Mouse (Mus musculus): Measurements from ENCODE around the gene Nrcam. TPM values are rescaled to one million over a fixed set of nuclear protein-coding genes. Genes with fewer than 3 reads are reported as not detected.

The Nrcam gene
- polyA plus RNA-seq, 1 experiment: 0.06 TPM

GRCm38 (mm10) chr12:44409786-44410185 is 81.1 kb downstream of the Nrcam start:
- no peaks in the 10 kb centered on the region for H3K36me3 ChIP-seq (ENCODE audit: control insufficient read depth, insufficient read depth, low read length)
- no peaks in the 10 kb centered on the region for H3K4me1 ChIP-seq (ENCODE audit: control insufficient read depth, insufficient read depth, insufficient read length, low read length)
- no peaks in the 10 kb centered on the region for H3K27me3 ChIP-seq (ENCODE audit: control insufficient read depth, insufficient read depth, low read length)
- H3K4me3 ChIP-seq (ENCODE audit: low read depth, low read length): no peak overlapping the region
- no peak overlapping the region for H3K27ac ChIP-seq (ENCODE audit: insufficient read depth, low read depth, low read length)
- 80% methylated on average over 4 of the region's 4 CpGs for WGBS
- TF ChIP-seq POLR2A (IDR thresholded peaks at IDR 0.05; ENCODE audit: low read depth, low read length) (no peak), CTCF (IDR thresholded peaks at IDR 0.05; ENCODE audit: extremely low read depth, insufficient read length, insufficient replicate concordance, low read depth, low read length) (no peak)

GRCm38 (mm10) chr12:44411031-44411430 is 82.3 kb downstream of the Nrcam start:
- 70% methylated on average over 3 of the region's 3 CpGs for WGBS
- Histone ChIP-seq H3K4me3 (ENCODE audit: low read depth, low read length) (no peak overlapping the region), H3K27ac (ENCODE audit: insufficient read depth, low read depth, low read length) (no peak overlapping the region), H3K27me3 (ENCODE audit: control insufficient read depth, insufficient read depth, low read length) (no peaks in the 10 kb centered on the region), H3K4me1 (ENCODE audit: control insufficient read depth, insufficient read depth, insufficient read length, low read length) (no peaks in the 10 kb centered on the region), H3K36me3 (ENCODE audit: control insufficient read depth, insufficient read depth, low read length) (no peaks in the 10 kb centered on the region)
- TF ChIP-seq POLR2A (IDR thresholded peaks at IDR 0.05; ENCODE audit: low read depth, low read length) (no peak), CTCF (IDR thresholded peaks at IDR 0.05; ENCODE audit: extremely low read depth, insufficient read length, insufficient replicate concordance, low read depth, low read length) (no peak)

GRCm38 (mm10) chr12:44422154-44422866 is 93.6 kb downstream of the Nrcam start:
- Histone ChIP-seq H3K27ac (ENCODE audit: insufficient read depth, low read depth, low read length) (no peak overlapping the region), H3K27me3 (ENCODE audit: control insufficient read depth, insufficient read depth, low read length) (no peaks in the 10 kb centered on the region), H3K4me1 (ENCODE audit: control insufficient read depth, insufficient read depth, insufficient read length, low read length) (no peaks in the 10 kb centered on the region), H3K4me3 (ENCODE audit: low read depth, low read length) (no peak overlapping the region), H3K36me3 (ENCODE audit: control insufficient read depth, insufficient read depth, low read length) (no peaks in the 10 kb centered on the region)
- WGBS: 73% methylated on average over 4 of the region's 4 CpGs
- no peak for TF ChIP-seq CTCF (IDR thresholded peaks at IDR 0.05; ENCODE audit: extremely low read depth, insufficient read length, insufficient replicate concordance, low read depth, low read length)
- TF ChIP-seq POLR2A (IDR thresholded peaks at IDR 0.05; ENCODE audit: low read depth, low read length): no peak

GRCm38 (mm10) chr12:44422867-44423255 is 94.2 kb downstream of the Nrcam start:
- no peak for TF ChIP-seq POLR2A (IDR thresholded peaks at IDR 0.05; ENCODE audit: low read depth, low read length)
- TF ChIP-seq CTCF (IDR thresholded peaks at IDR 0.05; ENCODE audit: extremely low read depth, insufficient read length, insufficient replicate concordance, low read depth, low read length): no peak
- Histone ChIP-seq H3K4me1 (ENCODE audit: control insufficient read depth, insufficient read depth, insufficient read length, low read length) (no peaks in the 10 kb centered on the region), H3K27ac (ENCODE audit: insufficient read depth, low read depth, low read length) (no peak overlapping the region), H3K36me3 (ENCODE audit: control insufficient read depth, insufficient read depth, low read length) (no peaks in the 10 kb centered on the region), H3K4me3 (ENCODE audit: low read depth, low read length) (no peak overlapping the region), H3K27me3 (ENCODE audit: control insufficient read depth, insufficient read depth, low read length) (no peaks in the 10 kb centered on the region)
- 83% methylated on average over 4 of the region's 4 CpGs for WGBS

- TF ChIP-seq POLR2A (IDR thresholded peaks at IDR 0.05; ENCODE audit: low read depth, low read length) (no peak), CTCF (IDR thresholded peaks at IDR 0.05; ENCODE audit: extremely low read depth, insufficient read length, insufficient replicate concordance, low read depth, low read length) (no peak)
- Histone ChIP-seq H3K27ac (ENCODE audit: insufficient read depth, low read depth, low read length) (no peak overlapping the region), H3K27me3 (ENCODE audit: control insufficient read depth, insufficient read depth, low read length) (no peaks in the 10 kb centered on the region), H3K4me1 (ENCODE audit: control insufficient read depth, insufficient read depth, insufficient read length, low read length) (no peaks in the 10 kb centered on the region), H3K4me3 (ENCODE audit: low read depth, low read length) (no peak overlapping the region), H3K36me3 (ENCODE audit: control insufficient read depth, insufficient read depth, low read length) (no peaks in the 10 kb centered on the region)
- 78% methylated on average over 3 of the region's 3 CpGs for WGBS
These were observed 95.3 kb downstream of the Nrcam start for GRCm38 (mm10) chr12:44424011-44424410.

- Histone ChIP-seq H3K36me3 (ENCODE audit: control insufficient read depth, insufficient read depth, low read length) (no peaks in the 10 kb centered on the region), H3K4me3 (ENCODE audit: low read depth, low read length) (no peak overlapping the region), H3K27ac (ENCODE audit: insufficient read depth, low read depth, low read length) (no peak overlapping the region), H3K4me1 (ENCODE audit: control insufficient read depth, insufficient read depth, insufficient read length, low read length) (no peaks in the 10 kb centered on the region), H3K27me3 (ENCODE audit: control insufficient read depth, insufficient read depth, low read length) (no peaks in the 10 kb centered on the region)
- 7% methylated on average over 6 of the region's 6 CpGs for WGBS
- TF ChIP-seq POLR2A (IDR thresholded peaks at IDR 0.05; ENCODE audit: low read depth, low read length): no peak
- TF ChIP-seq CTCF (IDR thresholded peaks at IDR 0.05; ENCODE audit: extremely low read depth, insufficient read length, insufficient replicate concordance, low read depth, low read length): no peak
These were observed 96.4 kb downstream of the Nrcam start for GRCm38 (mm10) chr12:44425040-44425439.

GRCm38 (mm10) chr12:44430335-44430734 is 101.7 kb downstream of the Nrcam start:
- no peaks in the 10 kb centered on the region for H3K4me1 ChIP-seq (ENCODE audit: control insufficient read depth, insufficient read depth, insufficient read length, low read length)
- H3K4me3 ChIP-seq (ENCODE audit: low read depth, low read length): no peak overlapping the region
- no peaks in the 10 kb centered on the region for H3K27me3 ChIP-seq (ENCODE audit: control insufficient read depth, insufficient read depth, low read length)
- 80% methylated on average over 6 of the region's 6 CpGs for WGBS
- H3K36me3 ChIP-seq (ENCODE audit: control insufficient read depth, insufficient read depth, low read length): no peaks in the 10 kb centered on the region
- H3K27ac ChIP-seq (ENCODE audit: insufficient read depth, low read depth, low read length): no peak overlapping the region
- TF ChIP-seq POLR2A (IDR thresholded peaks at IDR 0.05; ENCODE audit: low read depth, low read length) (no peak), CTCF (IDR thresholded peaks at IDR 0.05; ENCODE audit: extremely low read depth, insufficient read length, insufficient replicate concordance, low read depth, low read length) (no peak)

Data from small intestine, adult 2 months (tissue).